Mouse (Mus musculus) right cerebral cortex, postnatal 36 days (tissue): ENCODE data around the gene Cfap97d2.

Source experiments
- DNase-seq, 2 experiments: peaks; one replicate each; pipeline ENCODE4 v3.0.0; 2022; ENCODE audit warnings: low spot score in 2 of 2, mixed read lengths in 1 of 2

Cfap97d2 gene

GRCm38 (mm10) chr8:13687101-13687717 is 18.5 kb upstream of the Cfap97d2 start:
- DNase-seq: no peak

- no peak for DNase-seq
These were observed 17.7 kb upstream of the Cfap97d2 start for GRCm38 (mm10) chr8:13687941-13688340.

GRCm38 (mm10) chr8:13688461-13688860 is 17.2 kb upstream of the Cfap97d2 start:
- no peak for DNase-seq

- no peak for DNase-seq
These were observed 16.4 kb upstream of the Cfap97d2 start for GRCm38 (mm10) chr8:13689331-13689730.

GRCm38 (mm10) chr8:13692302-13693066 is 13.2 kb upstream of the Cfap97d2 start:
- DNase-seq: no peak

- no peak for DNase-seq
These were observed 11.0 kb upstream of the Cfap97d2 start for GRCm38 (mm10) chr8:13694735-13695134.

- no peak for DNase-seq
These were observed 10.4 kb upstream of the Cfap97d2 start for GRCm38 (mm10) chr8:13695203-13695867.

- DNase-seq: no peak
These were observed 9.5 kb upstream of the Cfap97d2 start for GRCm38 (mm10) chr8:13696157-13696556.

GRCm38 (mm10) chr8:13697196-13697595 is 8.5 kb upstream of the Cfap97d2 start:
- no peak for DNase-seq

GRCm38 (mm10) chr8:13697681-13698080 is 8.0 kb upstream of the Cfap97d2 start:
- DNase-seq: no peak

GRCm38 (mm10) chr8:13698281-13698680 is 7.4 kb upstream of the Cfap97d2 start:
- no peak for DNase-seq

GRCm38 (mm10) chr8:13699323-13699949 is 6.3 kb upstream of the Cfap97d2 start:
- DNase-seq: no peak

- no peak for DNase-seq
These were observed 2.9 kb upstream of the Cfap97d2 start for GRCm38 (mm10) chr8:13702755-13703154.

GRCm38 (mm10) chr8:13703756-13704155 is 1.9 kb upstream of the Cfap97d2 start:
- DNase-seq: no peak

GRCm38 (mm10) chr8:13704301-13704700 is 1.4 kb upstream of the Cfap97d2 start:
- DNase-seq: no peak

- DNase-seq: no peak
These were observed 1.2 kb downstream of the Cfap97d2 start for GRCm38 (mm10) chr8:13706918-13707317.

- no peak for DNase-seq
These were observed 2.8 kb downstream of the Cfap97d2 start for GRCm38 (mm10) chr8:13708514-13708913.

- no peak for DNase-seq
These were observed 13.3 kb downstream of the Cfap97d2 start for GRCm38 (mm10) chr8:13718980-13719379.

- no peak for DNase-seq
These were observed 20.0 kb downstream of the Cfap97d2 start for GRCm38 (mm10) chr8:13725722-13726121.

GRCm38 (mm10) chr8:13727469-13728094 is 21.9 kb downstream of the Cfap97d2 start:
- no peak for DNase-seq

- DNase-seq: no peak
These were observed 34.7 kb downstream of the Cfap97d2 start for GRCm38 (mm10) chr8:13740323-13740770.
